In the genomic region with DNA sequence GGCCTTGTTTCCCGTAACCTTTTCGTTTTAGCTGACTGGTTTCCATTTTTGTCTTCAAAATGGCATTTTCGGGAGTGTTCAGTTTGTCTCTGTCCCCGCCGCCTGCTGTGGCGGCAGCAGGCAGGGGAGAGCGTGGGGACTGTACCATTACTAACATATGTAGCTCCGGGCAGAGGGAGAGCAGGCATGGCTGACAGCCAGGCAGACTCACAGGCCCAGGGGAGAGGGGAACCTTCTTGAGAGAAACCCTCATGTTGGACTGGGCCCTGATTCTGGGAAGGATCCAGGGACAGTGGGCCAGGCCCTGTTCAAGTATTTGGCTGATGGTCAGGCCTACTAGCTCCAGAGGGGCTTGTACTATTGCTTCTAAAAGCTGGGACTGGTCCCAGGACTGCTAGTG, we compare ENCODE assay signal across 10 mouse cellular contexts.
DNase-seq lines count a peak whose midpoint lies in the region; ATAC-seq and TF ChIP-seq lines count a peak whose summit lies in the region.
"Had no signal": no experiment of that assay in that cellular context is flagged by ENCODE, and none has a peak within 500 bp of the region (broad histone marks: within the 10 kb centered on the region; RNA-seq: fewer than 3 reads in every experiment).

No protein-coding gene starts in this region.

- no peaks in the 10 kb centered on the region for H3K9me3 ChIP-seq in hindbrain, embryonic 16.5 days (ENCODE audit: control insufficient read depth, low read length)
- no peaks in the 10 kb centered on the region for H3K9me3 ChIP-seq in midbrain, postnatal 0 days (ENCODE audit: low read length)
- H3K9me3 ChIP-seq: limb, embryonic 12.5 days had no signal

- peak; percentile 82 for ATAC-seq in hindbrain, embryonic 16.5 days
- peak; percentile 40; the same call in 1 of the 2 replicates for ATAC-seq in midbrain, postnatal 0 days (ENCODE audit: low FRiP score)
- ATAC-seq in activated CD4-positive, CD25-positive, alpha-beta regulatory T cell, adult 4 months, result no peak

- no peak for TF ChIP-seq CTCF in midbrain, postnatal 0 days (IDR thresholded peaks at IDR 0.05)

- H3K4me1 ChIP-seq in hindbrain, embryonic 16.5 days (ENCODE audit: control insufficient read depth, insufficient read depth, low read depth, low read length), result peaks cover 26% of the 10 kb centered on the region
- peaks cover 16% of the 10 kb centered on the region for H3K4me1 ChIP-seq in midbrain, postnatal 0 days (ENCODE audit: insufficient read depth, low read length)
- H3K4me1 ChIP-seq: limb, embryonic 12.5 days had no signal

- peak overlapping the region; percentile 49 for H3K27ac ChIP-seq in hindbrain, embryonic 16.5 days (ENCODE audit: low read depth, low read length)
- H3K27ac ChIP-seq in midbrain, postnatal 0 days (ENCODE audit: low read depth, low read length), result peak overlapping the region; percentile 13
- H3K27ac ChIP-seq: limb, embryonic 12.5 days had no signal

- intact Hi-C loops in gastrocnemius, postnatal 14 days (cut with DNase I; ENCODE audit: low total_unique reads), result no loop called here

- no peak overlapping the region for H3K4me3 ChIP-seq in hindbrain, embryonic 16.5 days (ENCODE audit: low read length)
- no peak overlapping the region for H3K4me3 ChIP-seq in midbrain, postnatal 0 days (ENCODE audit: low read depth, low read length)
- H3K4me3 ChIP-seq: limb, embryonic 12.5 days; myocyte had no signal

- WGBS in hindbrain, embryonic 16.5 days, result 35% methylated on average over 8 of the region's 8 CpGs
- 64% methylated on average over 8 of the region's 8 CpGs for WGBS in midbrain, postnatal 0 days

- H3K9ac ChIP-seq in hindbrain, embryonic 16.5 days (ENCODE audit: low read depth, low read length), result peak overlapping the region; percentile 23
- H3K9ac ChIP-seq in midbrain, postnatal 0 days (replicated peaks; ENCODE audit: low read length, poor library complexity, severe bottlenecking), result no peak overlapping the region
- H3K9ac ChIP-seq: limb, embryonic 12.5 days had no signal

- DNase-seq in gastrocnemius, postnatal 14 days, result peak; percentile 30
- DNase-seq in gastrocnemius, postnatal 25 days, result no peak
- peak; percentile 96 for DNase-seq in cerebellum, adult 11-12 months
- peak; percentile 87 for DNase-seq in midbrain, postnatal 0 days (ENCODE audit: low spot score)
- no peak for DNase-seq in retina, postnatal 1 day
- no peak for DNase-seq in thymus, postnatal 10 days (ENCODE audit: low spot score in 2 of 2)

- no peaks in the 10 kb centered on the region for H3K36me3 ChIP-seq in hindbrain, embryonic 16.5 days (ENCODE audit: control insufficient read depth, insufficient read depth, low read length)
- H3K36me3 ChIP-seq in midbrain, postnatal 0 days (ENCODE audit: insufficient read depth, low read length), result no peaks in the 10 kb centered on the region
- H3K36me3 ChIP-seq: limb, embryonic 12.5 days had no signal

- H3K27me3 ChIP-seq in hindbrain, embryonic 16.5 days (replicated peaks; ENCODE audit: control insufficient read depth, insufficient read depth, low read length), result no peaks in the 10 kb centered on the region
- H3K27me3 ChIP-seq in midbrain, postnatal 0 days (ENCODE audit: insufficient read depth, low read length), result no peaks in the 10 kb centered on the region
- H3K27me3 ChIP-seq: limb, embryonic 12.5 days had no signal

- 0 out of 2 replicates have a peak overlapping the region, but pooled peaks have one; percentile 0 for H3K4me2 ChIP-seq in hindbrain, embryonic 16.5 days (ENCODE audit: low read length)
- H3K4me2 ChIP-seq in midbrain, postnatal 0 days (ENCODE audit: low read depth, low read length, poor library complexity, severe bottlenecking), result no peak overlapping the region
- H3K4me2 ChIP-seq: limb, embryonic 12.5 days had no signal

Comparison
In these comparisons a context has a peak if more than half of its experiments do, and no peak if none do; other contexts are left out.
1. DNase-seq: peak in gastrocnemius, postnatal 14 days (single experiment), cerebellum, adult 11-12 months (single experiment) and midbrain, postnatal 0 days (single experiment); none in gastrocnemius, postnatal 25 days (single experiment), retina, postnatal 1 day (single experiment) and thymus, postnatal 10 days (0 of 2).